Mouse (Mus musculus) CH12.LX (cell line): ENCODE data around the gene Ly6g6d. TPM values are rescaled to one million over a fixed set of nuclear protein-coding genes. Genes with fewer than 3 reads are reported as not detected.

Source experiments
- DNase-seq: peaks from one replicate; pipeline ENCODE4 v3.0.0-alpha.2; 2013; ENCODE audit errors: extremely low read depth
- H3K27ac ChIP-seq: 2 replicates; pipeline ENCODE4 v1.5.1; 2012; ENCODE audit warnings: low read depth, mild to moderate bottlenecking, control low read depth, moderate library complexity; ENCODE audit not compliant: insufficient read depth
- H3K27me3 ChIP-seq: replicated peaks from 2 replicates; pipeline ENCODE3; 2012; ENCODE audit warnings: inconsistent platforms
- H3K36me3 ChIP-seq, 2 experiments: replicated peaks in 1 of 2; 2 replicates each; pipeline versions ENCODE3 to v1.6.1; 2012; ENCODE audit warnings: inconsistent platforms in 1 of 2, low read length in 1 of 2, mild to moderate bottlenecking in 1 of 2, mixed read lengths in 1 of 2, moderate library complexity in 1 of 2; ENCODE audit not compliant: control insufficient read depth in 1 of 2, insufficient read depth in 1 of 2
- H3K4me1 ChIP-seq, 2 experiments: 2 replicates each; pipeline ENCODE4 v1.6.1; 2012; ENCODE audit warnings: inconsistent platforms in 1 of 2, moderate library complexity in 1 of 2; ENCODE audit not compliant: insufficient read depth in 2 of 2, control insufficient read depth in 1 of 2
- H3K4me2 ChIP-seq: 2 replicates; pipeline ENCODE4 v1.6.1; 2012; ENCODE audit warnings: low read depth, mild to moderate bottlenecking, control low read depth; ENCODE audit not compliant: poor library complexity, insufficient read depth, severe bottlenecking
- H3K4me3 ChIP-seq, 3 experiments: fragments of 150-350 bp in 1 of 3; sonication (generic) in 1 of 3; replicated peaks in 1 of 3; 2 replicates each; pipeline versions ENCODE3 to v1.5.1; 2011 to 2012; ENCODE audit warnings: low read depth in 2 of 3, low read length in 2 of 3, mild to moderate bottlenecking in 2 of 3, moderate library complexity in 2 of 3, control low read depth in 1 of 3, improper control_type of control experiment in 1 of 3, inconsistent platforms in 1 of 3, mixed read lengths in 1 of 3; ENCODE audit not compliant: poor library complexity in 1 of 3
- H3K79me2 ChIP-seq: replicated peaks from 2 replicates; pipeline ENCODE4 v1.6.1; 2012; ENCODE audit warnings: mild to moderate bottlenecking, moderate library complexity; ENCODE audit not compliant: control insufficient read depth, poor library complexity, insufficient read depth, severe bottlenecking; ENCODE audit errors: extremely low read depth
- H3K9ac ChIP-seq: 2 replicates; pipeline ENCODE4 v1.6.1; 2012; ENCODE audit warnings: low read depth, mild to moderate bottlenecking, control low read depth, moderate library complexity; ENCODE audit not compliant: insufficient read depth
- H3K9me3 ChIP-seq: replicated peaks from 2 replicates; pipeline ENCODE3; 2012; ENCODE audit warnings: low read length, inconsistent platforms, mixed read lengths
- BHLHE40 ChIP-seq: IDR thresholded peaks from 2 replicates; pipeline ENCODE4 v1.6.1; 2011; ENCODE audit warnings: mild to moderate bottlenecking, low read depth, low read length, improper control_type of control experiment
- CHD1 ChIP-seq: IDR thresholded peaks from 2 replicates; pipeline ENCODE4 v1.6.1; 2012; ENCODE audit warnings: low read depth, low read length, improper control_type of control experiment, inconsistent platforms
- CHD2 ChIP-seq: IDR thresholded peaks from 2 replicates; pipeline ENCODE4 v1.6.1; 2011; ENCODE audit warnings: low read length, improper control_type of control experiment
- CTCF ChIP-seq, 2 experiments: IDR thresholded peaks in 1 of 2; conservative IDR thresholded peaks in 1 of 2; 2 replicates each; pipeline ENCODE4 v1.5.1; 2011 to 2012; ENCODE audit warnings: low read depth in 2 of 2, low read length in 2 of 2, improper control_type of control experiment in 1 of 2, inconsistent platforms in 1 of 2, mild to moderate bottlenecking in 1 of 2, moderate library complexity in 1 of 2
- E2F4 ChIP-seq: IDR thresholded peaks from 2 replicates; pipeline ENCODE4 v1.6.1; 2011; ENCODE audit warnings: low read depth, low read length, improper control_type of control experiment; ENCODE audit not compliant: insufficient replicate concordance
- ETS1 ChIP-seq: conservative IDR thresholded peaks from 2 replicates; pipeline ENCODE4 v1.6.1; 2012; ENCODE audit warnings: low read depth, mild to moderate bottlenecking, inconsistent platforms, low read length, improper control_type of control experiment, moderate library complexity
- GABPA ChIP-seq: IDR thresholded peaks from 2 replicates; pipeline ENCODE4 v1.6.1; 2012; ENCODE audit warnings: low read depth, low read length, improper control_type of control experiment, inconsistent platforms; ENCODE audit not compliant: insufficient replicate concordance
- HCFC1 ChIP-seq: IDR thresholded peaks from 2 replicates; pipeline ENCODE4 v1.6.1; 2012; ENCODE audit warnings: low read depth, mild to moderate bottlenecking, inconsistent platforms, low read length, improper control_type of control experiment
- IRF4 ChIP-seq: IDR thresholded peaks from 2 replicates; pipeline ENCODE4 v1.6.1; 2014; ENCODE audit warnings: low read depth, mild to moderate bottlenecking, inconsistent platforms, low read length, improper control_type of control experiment
- JUN ChIP-seq: IDR thresholded peaks from 2 replicates; pipeline ENCODE4 v1.6.1; 2011; ENCODE audit warnings: low read depth, mild to moderate bottlenecking, low read length, improper control_type of control experiment, moderate library complexity; ENCODE audit not compliant: insufficient read depth
- JUND ChIP-seq: conservative IDR thresholded peaks from 2 replicates; pipeline ENCODE4 v1.6.1; 2011; ENCODE audit warnings: low read depth, low read length, improper control_type of control experiment
- MAFK ChIP-seq: IDR thresholded peaks from 2 replicates; pipeline ENCODE4 v1.6.1; 2011; ENCODE audit warnings: low read length, improper control_type of control experiment; ENCODE audit not compliant: insufficient replicate concordance
- MAZ ChIP-seq: IDR thresholded peaks from 2 replicates; pipeline ENCODE4 v1.6.1; 2012; ENCODE audit warnings: low read depth, mild to moderate bottlenecking, inconsistent platforms, low read length, improper control_type of control experiment, moderate library complexity
- MXI1 ChIP-seq: IDR thresholded peaks from 2 replicates; pipeline ENCODE4 v1.6.1; 2011; ENCODE audit warnings: mild to moderate bottlenecking, low read depth, low read length, improper control_type of control experiment
- MYC ChIP-seq: IDR thresholded peaks from 2 replicates; pipeline ENCODE4 v1.6.1; 2011; ENCODE audit warnings: low read depth, mild to moderate bottlenecking, improper control_type of control experiment, low read length
- NRF1 ChIP-seq: IDR thresholded peaks from 2 replicates; pipeline ENCODE4 v1.6.1; 2014; ENCODE audit warnings: low read depth, mild to moderate bottlenecking, inconsistent platforms, low read length, improper control_type of control experiment, moderate library complexity
- POLR2A ChIP-seq: IDR thresholded peaks from 2 replicates; pipeline ENCODE4 v1.6.1; 2011; ENCODE audit warnings: low read depth, mild to moderate bottlenecking, improper control_type of control experiment, low read length
- POLR2AphosphoS2 ChIP-seq: IDR thresholded peaks from 2 replicates; pipeline ENCODE4 v1.6.1; 2011; ENCODE audit warnings: low read depth, low read length, improper control_type of control experiment
- RAD21 ChIP-seq: IDR thresholded peaks from 2 replicates; pipeline ENCODE4 v1.6.1; 2011; ENCODE audit warnings: low read depth, mild to moderate bottlenecking, low read length, improper control_type of control experiment, moderate library complexity
- SIN3A ChIP-seq: IDR thresholded peaks from 2 replicates; pipeline ENCODE4 v1.6.1; 2012; ENCODE audit warnings: low read length, improper control_type of control experiment, inconsistent platforms
- TBP ChIP-seq: conservative IDR thresholded peaks from 2 replicates; pipeline ENCODE4 v1.6.1; 2011; ENCODE audit warnings: low read depth, low read length, improper control_type of control experiment
- TCF12 ChIP-seq: IDR thresholded peaks from 2 replicates; pipeline ENCODE4 v1.6.1; 2014; ENCODE audit warnings: low read depth, mild to moderate bottlenecking, inconsistent platforms, low read length, improper control_type of control experiment
- UBTF ChIP-seq: IDR thresholded peaks from 2 replicates; pipeline ENCODE4 v1.6.1; 2012; ENCODE audit warnings: low read depth, mild to moderate bottlenecking, inconsistent platforms, low read length, improper control_type of control experiment, moderate library complexity
- USF2 ChIP-seq: conservative IDR thresholded peaks from 2 replicates; pipeline ENCODE4 v1.6.1; 2011; ENCODE audit warnings: low read depth, low read length, improper control_type of control experiment
- ZKSCAN1 ChIP-seq: IDR thresholded peaks from 2 replicates; pipeline ENCODE4 v1.6.1; 2012; ENCODE audit warnings: low read depth, inconsistent platforms, low read length, improper control_type of control experiment, borderline replicate concordance
- ZMIZ1 ChIP-seq: IDR thresholded peaks from 2 replicates; pipeline ENCODE4 v1.6.1; 2012; ENCODE audit warnings: low read depth, mild to moderate bottlenecking, inconsistent platforms, low read length, improper control_type of control experiment
- ZNF384 ChIP-seq: IDR thresholded peaks from 2 replicates; pipeline ENCODE4 v1.6.1; 2012; ENCODE audit warnings: low read depth, low read length, improper control_type of control experiment, inconsistent platforms
- dilution Hi-C: fragments of 300-500 bp; cut with MboI; formaldehyde crosslinking; loops from 2 replicates; pipeline ENCODE4 v1.14.3; 2020; ENCODE audit warnings: low sequenced_read_pairs; ENCODE audit not compliant: extremely low pct_unique_long_range_greater_than_20kb, extremely low pct_ligation_motif_present
- in situ Hi-C: fragments of 300-500 bp; cut with MboI; formaldehyde crosslinking; loops from 3 replicates; pipeline ENCODE4 v1.14.3; 2019; ENCODE audit warnings: low sequenced_read_pairs, low pct_ligation_motif_present, low pct_unique_long_range_greater_than_20kb, mixed read lengths
- polyA plus RNA-seq: library from polyadenylated mRNA; unstranded; fragments of >175 nt; gene quantifications from 2 replicates; pipeline ENCODE4 v1.2.1, GENCODE M21; 2012; ENCODE audit warnings: low read depth; ENCODE audit not compliant: insufficient read length
- total RNA-seq, 2 experiments: library from RNA; depleted of rRNA; stranded (reverse); fragments of 300-350 nt in 1 of 2; fragments of >200 nt in 1 of 2; gene quantifications; 2 replicates each; pipeline ENCODE4 v1.2.3; 2012 to 2014

Ly6g6d gene
- total and polyA plus RNA-seq, 3 experiments = 0.44 TPM; not detected in 2

DNA sequence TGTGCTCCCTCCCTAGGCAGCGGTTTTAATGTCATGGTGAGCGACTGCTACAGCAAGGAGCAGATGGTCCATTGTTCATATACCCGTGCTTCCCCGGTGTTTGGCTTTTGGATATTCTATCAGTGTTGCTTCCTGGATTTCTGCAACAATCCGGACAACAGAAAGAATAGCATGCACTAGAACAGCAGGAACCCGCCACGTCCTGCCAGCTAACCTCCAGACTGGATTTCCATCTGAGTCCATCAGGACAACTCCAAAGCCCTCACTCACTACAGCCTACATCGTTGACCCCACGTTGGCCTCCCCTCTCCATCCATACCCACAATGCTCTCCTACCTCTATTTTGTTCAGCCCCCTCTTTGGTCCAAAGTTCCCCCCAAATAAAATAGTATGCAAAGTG is 33.9 kb upstream of the Ly6g6d start:
- Histone ChIP-seq H3K9ac (no peak overlapping the region), H3K79me2 (no peaks in the 10 kb centered on the region), H3K4me3 (no peak overlapping the region), H3K4me2 (no peak overlapping the region), H3K9me3 (no peaks in the 10 kb centered on the region), H3K36me3 (peaks cover 25 to 34% of the 10 kb centered on the region in 2 experiments), H3K4me1 (peaks cover 0 to 14% of the 10 kb centered on the region in 2 experiments; a peak in 2 of 4 replicates), H3K27me3 (no peaks in the 10 kb centered on the region), H3K27ac (no peak overlapping the region)
- DNase-seq = no peak
- TF ChIP-seq USF2 (no peak), CTCF (conservative IDR thresholded peaks at IDR 0.05 in 1 of 2, IDR thresholded peaks at IDR 0.05 in 1 of 2; ENCODE audit: low read depth in 2 of 2, low read length in 2 of 2) (no peak), IRF4 (no peak), TCF12 (no peak), GABPA (no peak), MXI1 (no peak), ZKSCAN1 (no peak), HCFC1 (no peak), E2F4 (no peak), CHD1 (no peak), MAFK (no peak), RAD21 (no peak), JUN (no peak), ETS1 (no peak), JUND (no peak), BHLHE40 (no peak), MYC (no peak), UBTF (no peak)
- in situ Hi-C loops = loop anchor here (10.0 kb wide), 1 partner anchor 87 kb away; the partner anchor contains the start of gene Sapcd1
- dilution Hi-C loops = no loop called here

DNA sequence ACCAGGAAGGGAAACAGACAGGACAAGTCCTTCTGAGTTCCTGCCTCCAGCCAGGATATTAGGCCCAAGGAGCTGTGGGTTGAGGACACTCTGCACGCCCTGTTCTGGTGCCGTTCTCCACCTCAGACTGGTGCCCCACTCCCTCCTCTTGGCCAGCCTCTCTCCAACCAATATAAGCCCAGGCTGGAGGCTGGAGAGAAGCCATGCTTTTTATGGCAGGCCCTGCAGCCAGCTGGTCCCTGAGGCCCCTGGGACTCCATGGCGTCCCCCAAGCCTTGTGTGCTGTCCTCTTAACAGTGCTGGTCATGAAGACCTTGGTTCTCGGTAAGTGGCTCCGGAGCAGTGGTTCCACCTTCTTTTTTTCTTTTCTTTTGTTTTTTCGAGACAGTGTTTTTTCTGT is 30.2 kb upstream of the Ly6g6d start, which contains the start of gene Ly6g5c:
Gene Ly6g5c (plus strand): TSS at position 183 of the 400 bp plus-strand sequence.
- H3K4me2 ChIP-seq = no peak within 1 kb of the TSS
- dilution Hi-C loops (no loop called here), in situ Hi-C loops (no loop called here)
- H3K27me3 ChIP-seq = no peaks in the 10 kb centered on the region
- no peaks in the 10 kb centered on the region for H3K9me3 ChIP-seq
- H3K36me3 ChIP-seq = peaks cover 7 to 23% of the 10 kb centered on the region in 2 experiments
- H3K9ac ChIP-seq = no peak within 1 kb of the TSS
- H3K79me2 ChIP-seq = no peaks in the 10 kb centered on the region
- no peak within 1 kb of the TSS for H3K4me3 ChIP-seq
- TF ChIP-seq MAFK = no peak
- TF ChIP-seq ZNF384 = no peak
- TF ChIP-seq ZMIZ1 = no peak
- no peak for TF ChIP-seq CHD2
- TF ChIP-seq ETS1 = no peak
- no peak for TF ChIP-seq POLR2A
- TF ChIP-seq POLR2AphosphoS2 = no peak
- TF ChIP-seq UBTF = no peak
- no peak for TF ChIP-seq SIN3A
- no peak for TF ChIP-seq MAZ
- no peak for TF ChIP-seq TBP
- TF ChIP-seq USF2 = no peak
- TF ChIP-seq NRF1 = no peak
- no peak for TF ChIP-seq GABPA
- TF ChIP-seq TCF12 = no peak
- TF ChIP-seq MYC = no peak
- H3K4me1 ChIP-seq = peaks cover 0 to 3% of the 10 kb centered on the region in 2 experiments; a peak in 1 of 4 replicates
- no peak within 1 kb of the TSS for H3K27ac ChIP-seq
- DNase-seq = no peak
